Mouse (Mus musculus): ENCODE data around the gene Prr29. TPM values are rescaled to one million over a fixed set of nuclear protein-coding genes. Genes with fewer than 3 reads are reported as not detected.
"Not testable (repeated sequence)": the region's sequence is repeated elsewhere in the genome, so short reads cannot be mapped to it uniquely, and the experiment has no call there.

The Prr29 gene
- polyA plus RNA-seq, 1 experiment: not detected

- H3K9me3 ChIP-seq (replicated peaks; ENCODE audit: control insufficient read depth, insufficient read depth, low read length, poor library complexity, severe bottlenecking): no peaks in the 10 kb centered on the region
- no peaks in the 10 kb centered on the region for H3K36me3 ChIP-seq (ENCODE audit: control insufficient read depth, insufficient read depth, low read length, poor library complexity, severe bottlenecking)
- TF ChIP-seq POLR2A (IDR thresholded peaks at IDR 0.05; ENCODE audit: insufficient read depth, low read length): no peak
- no peak for TF ChIP-seq EP300 (IDR thresholded peaks at IDR 0.05; ENCODE audit: insufficient read depth, low read depth, low read length)
- H3K4me1 ChIP-seq (ENCODE audit: control insufficient read depth, insufficient read depth, low read length): no peaks in the 10 kb centered on the region
- H3K9ac ChIP-seq (ENCODE audit: low read depth, poor library complexity, severe bottlenecking): no peak within 1 kb of the TSS
- no peak within 1 kb of the TSS for H3K27ac ChIP-seq (ENCODE audit: insufficient read depth, low read length)
- no peak within 1 kb of the TSS for H3K4me3 ChIP-seq (ENCODE audit: low read depth, low read length)
- H3K27me3 ChIP-seq (ENCODE audit: control insufficient read depth, insufficient read depth, low read length, poor library complexity, severe bottlenecking): no peaks in the 10 kb centered on the region
Observed at GRCm38 (mm10) chr11:106387791-106388216, 22.5 kb downstream of the Prr29 start, which contains the start of gene Icam2. Gene Icam2 (minus strand): TSS chr11:106388075.

- Histone ChIP-seq H3K4me3 (ENCODE audit: low read depth, low read length) (no peak overlapping the region), H3K27ac (ENCODE audit: insufficient read depth, low read length) (no peak overlapping the region)
Observed at GRCm38 (mm10) chr11:106389611-106390010, 24.3 kb downstream of the Prr29 start.

GRCm38 (mm10) chr11:106390757-106391156 lies 25.5 kb downstream of the Prr29 start:
- Histone ChIP-seq H3K4me3 (ENCODE audit: low read depth, low read length) (no peak overlapping the region), H3K9me3 (replicated peaks; ENCODE audit: control insufficient read depth, insufficient read depth, low read length, poor library complexity, severe bottlenecking) (no peaks in the 10 kb centered on the region), H3K4me1 (ENCODE audit: control insufficient read depth, insufficient read depth, low read length) (peaks cover 4% of the 10 kb centered on the region), H3K9ac (ENCODE audit: low read depth, poor library complexity, severe bottlenecking) (no peak overlapping the region), H3K36me3 (ENCODE audit: control insufficient read depth, insufficient read depth, low read length, poor library complexity, severe bottlenecking) (no peaks in the 10 kb centered on the region), H3K27ac (ENCODE audit: insufficient read depth, low read length) (no peak overlapping the region), H3K27me3 (ENCODE audit: control insufficient read depth, insufficient read depth, low read length, poor library complexity, severe bottlenecking) (no peaks in the 10 kb centered on the region)
- TF ChIP-seq CTCF (IDR thresholded peaks at IDR 0.05; ENCODE audit: low read depth, low read length): no peak
- TF ChIP-seq POLR2A (IDR thresholded peaks at IDR 0.05; ENCODE audit: insufficient read depth, low read length): no peak
- TF ChIP-seq EP300 (IDR thresholded peaks at IDR 0.05; ENCODE audit: insufficient read depth, low read depth, low read length): no peak

More at GRCm38 (mm10) chr11:106389611-106390010, 24.3 kb downstream of the Prr29 start:
- Histone ChIP-seq H3K4me1 (ENCODE audit: control insufficient read depth, insufficient read depth, low read length) (peaks cover 4% of the 10 kb centered on the region), H3K27me3 (ENCODE audit: control insufficient read depth, insufficient read depth, low read length, poor library complexity, severe bottlenecking) (no peaks in the 10 kb centered on the region), H3K9ac (ENCODE audit: low read depth, poor library complexity, severe bottlenecking) (no peak overlapping the region), H3K36me3 (ENCODE audit: control insufficient read depth, insufficient read depth, low read length, poor library complexity, severe bottlenecking) (no peaks in the 10 kb centered on the region), H3K9me3 (replicated peaks; ENCODE audit: control insufficient read depth, insufficient read depth, low read length, poor library complexity, severe bottlenecking) (no peaks in the 10 kb centered on the region)
- TF ChIP-seq EP300 (IDR thresholded peaks at IDR 0.05; ENCODE audit: insufficient read depth, low read depth, low read length) (no peak), CTCF (IDR thresholded peaks at IDR 0.05; ENCODE audit: low read depth, low read length) (no peak), POLR2A (IDR thresholded peaks at IDR 0.05; ENCODE audit: insufficient read depth, low read length) (no peak)

GRCm38 (mm10) chr11:106391546-106392188 lies 26.4 kb downstream of the Prr29 start:
- no peaks in the 10 kb centered on the region for H3K36me3 ChIP-seq (ENCODE audit: control insufficient read depth, insufficient read depth, low read length, poor library complexity, severe bottlenecking)
- TF ChIP-seq CTCF (IDR thresholded peaks at IDR 0.05; ENCODE audit: low read depth, low read length) (peak; percentile 87), EP300 (IDR thresholded peaks at IDR 0.05; ENCODE audit: insufficient read depth, low read depth, low read length) (no peak)
- H3K4me1 ChIP-seq (ENCODE audit: control insufficient read depth, insufficient read depth, low read length): peaks cover 4% of the 10 kb centered on the region
- H3K27ac ChIP-seq (ENCODE audit: insufficient read depth, low read length): no peak overlapping the region
- no peaks in the 10 kb centered on the region for H3K27me3 ChIP-seq (ENCODE audit: control insufficient read depth, insufficient read depth, low read length, poor library complexity, severe bottlenecking)
- no peaks in the 10 kb centered on the region for H3K9me3 ChIP-seq (replicated peaks; ENCODE audit: control insufficient read depth, insufficient read depth, low read length, poor library complexity, severe bottlenecking)
- no peak overlapping the region for H3K9ac ChIP-seq (ENCODE audit: low read depth, poor library complexity, severe bottlenecking)
- no peak overlapping the region for H3K4me3 ChIP-seq (ENCODE audit: low read depth, low read length)

- peaks cover 4% of the 10 kb centered on the region for H3K4me1 ChIP-seq (ENCODE audit: control insufficient read depth, insufficient read depth, low read length)
- no peak overlapping the region for H3K4me3 ChIP-seq (ENCODE audit: low read depth, low read length)
- no peaks in the 10 kb centered on the region for H3K9me3 ChIP-seq (replicated peaks; ENCODE audit: control insufficient read depth, insufficient read depth, low read length, poor library complexity, severe bottlenecking)
- H3K27ac ChIP-seq (ENCODE audit: insufficient read depth, low read length): no peak overlapping the region
- H3K9ac ChIP-seq (ENCODE audit: low read depth, poor library complexity, severe bottlenecking): no peak overlapping the region
- H3K27me3 ChIP-seq (ENCODE audit: control insufficient read depth, insufficient read depth, low read length, poor library complexity, severe bottlenecking): no peaks in the 10 kb centered on the region
- H3K36me3 ChIP-seq (ENCODE audit: control insufficient read depth, insufficient read depth, low read length, poor library complexity, severe bottlenecking): no peaks in the 10 kb centered on the region
- TF ChIP-seq POLR2A (IDR thresholded peaks at IDR 0.05; ENCODE audit: insufficient read depth, low read length): no peak
- no peak for TF ChIP-seq CTCF (IDR thresholded peaks at IDR 0.05; ENCODE audit: low read depth, low read length)
- no peak for TF ChIP-seq EP300 (IDR thresholded peaks at IDR 0.05; ENCODE audit: insufficient read depth, low read depth, low read length)
Observed at GRCm38 (mm10) chr11:106392597-106393330, 27.5 kb downstream of the Prr29 start.

- no peak overlapping the region for H3K9ac ChIP-seq (ENCODE audit: low read depth, poor library complexity, severe bottlenecking)
- no peak overlapping the region for H3K27ac ChIP-seq (ENCODE audit: insufficient read depth, low read length)
- no peaks in the 10 kb centered on the region for H3K36me3 ChIP-seq (ENCODE audit: control insufficient read depth, insufficient read depth, low read length, poor library complexity, severe bottlenecking)
- no peaks in the 10 kb centered on the region for H3K27me3 ChIP-seq (ENCODE audit: control insufficient read depth, insufficient read depth, low read length, poor library complexity, severe bottlenecking)
- H3K4me1 ChIP-seq (ENCODE audit: control insufficient read depth, insufficient read depth, low read length): peaks cover 4% of the 10 kb centered on the region
- no peak overlapping the region for H3K4me3 ChIP-seq (ENCODE audit: low read depth, low read length)
- H3K9me3 ChIP-seq (replicated peaks; ENCODE audit: control insufficient read depth, insufficient read depth, low read length, poor library complexity, severe bottlenecking): no peaks in the 10 kb centered on the region
- TF ChIP-seq CTCF (IDR thresholded peaks at IDR 0.05; ENCODE audit: low read depth, low read length): no peak
- no peak for TF ChIP-seq POLR2A (IDR thresholded peaks at IDR 0.05; ENCODE audit: insufficient read depth, low read length)
- TF ChIP-seq EP300 (IDR thresholded peaks at IDR 0.05; ENCODE audit: insufficient read depth, low read depth, low read length): no peak
Observed at GRCm38 (mm10) chr11:106393331-106393616, 28.0 kb downstream of the Prr29 start.

GRCm38 (mm10) chr11:106394055-106394454 lies 28.8 kb downstream of the Prr29 start:
- not testable (repeated sequence) for H3K9ac ChIP-seq (ENCODE audit: low read depth, poor library complexity, severe bottlenecking); H3K4me3 ChIP-seq (ENCODE audit: low read depth, low read length); H3K36me3 ChIP-seq (ENCODE audit: control insufficient read depth, insufficient read depth, low read length, poor library complexity, severe bottlenecking); H3K9me3 ChIP-seq (replicated peaks; ENCODE audit: control insufficient read depth, insufficient read depth, low read length, poor library complexity, severe bottlenecking); H3K4me1 ChIP-seq (ENCODE audit: control insufficient read depth, insufficient read depth, low read length); H3K27ac ChIP-seq (ENCODE audit: insufficient read depth, low read length); H3K27me3 ChIP-seq (ENCODE audit: control insufficient read depth, insufficient read depth, low read length, poor library complexity, severe bottlenecking)

Measured in ES-Bruce4 (cell line).